Mouse (Mus musculus): ENCODE measurements at regions not wholly inside any gene's neighbourhood (a gene's known extent, or its start where the extent isn't known, plus 50 kb on each side); places are given as distances from the start of the nearest gene placed in this dataset.
A peak's percentile ranks its signal among the peaks of the same experiment; 100 is the strongest.

- DNase-seq (ENCODE audit: low read depth, low spot score): no peak
Measured at GRCm38 (mm10) chr9:88069834-88070233, 257.2 kb upstream of the Nt5e start.

GRCm38 (mm10) chr9:88073165-88073564 is 253.8 kb upstream of the Nt5e start:
- DNase-seq (ENCODE audit: low read depth, low spot score): peak; percentile 5

- DNase-seq (ENCODE audit: low read depth, low spot score): no peak
Measured at GRCm38 (mm10) chr9:88073579-88073978, 253.4 kb upstream of the Nt5e start.

GRCm38 (mm10) chr9:88082931-88083479 is 244.0 kb upstream of the Nt5e start:
- no peak for DNase-seq (ENCODE audit: low read depth, low spot score)

GRCm38 (mm10) chr9:88085181-88085816 is 241.7 kb upstream of the Nt5e start:
- DNase-seq (ENCODE audit: low read depth, low spot score): no peak

GRCm38 (mm10) chr9:88085866-88086265 is 241.1 kb upstream of the Nt5e start:
- no peak for DNase-seq (ENCODE audit: low read depth, low spot score)

GRCm38 (mm10) chr9:88091781-88092527 is 235.0 kb upstream of the Nt5e start:
- DNase-seq (ENCODE audit: low read depth, low spot score): no peak

- no peak for DNase-seq (ENCODE audit: low read depth, low spot score)
Measured at GRCm38 (mm10) chr9:88092561-88092960, 234.4 kb upstream of the Nt5e start.

GRCm38 (mm10) chr9:88113094-88113493 is 213.9 kb upstream of the Nt5e start:
- no peak for DNase-seq (ENCODE audit: low read depth, low spot score)

GRCm38 (mm10) chr9:88120536-88120935 is 206.5 kb upstream of the Nt5e start:
- no peak for DNase-seq (ENCODE audit: low read depth, low spot score)

GRCm38 (mm10) chr9:88120963-88121570 is 205.9 kb upstream of the Nt5e start:
- DNase-seq (ENCODE audit: low read depth, low spot score): no peak

- no peak for DNase-seq (ENCODE audit: low read depth, low spot score)
Measured at GRCm38 (mm10) chr9:88124322-88125005, 202.5 kb upstream of the Nt5e start.

GRCm38 (mm10) chr9:88163025-88163780 is 163.8 kb upstream of the Nt5e start:
- DNase-seq (ENCODE audit: low read depth, low spot score): no peak

- DNase-seq (ENCODE audit: low read depth, low spot score): no peak
Measured at GRCm38 (mm10) chr9:88177575-88178254, 149.3 kb upstream of the Nt5e start.

GRCm38 (mm10) chr9:88181189-88181994 is 145.6 kb upstream of the Nt5e start:
- DNase-seq (ENCODE audit: low read depth, low spot score): no peak

GRCm38 (mm10) chr9:88207378-88207777 is 119.6 kb upstream of the Nt5e start:
- DNase-seq (ENCODE audit: low read depth, low spot score): no peak

GRCm38 (mm10) chr9:88208022-88208421 is 119.0 kb upstream of the Nt5e start:
- no peak for DNase-seq (ENCODE audit: low read depth, low spot score)

GRCm38 (mm10) chr9:88214758-88215157 is 112.2 kb upstream of the Nt5e start:
- DNase-seq (ENCODE audit: low read depth, low spot score): no peak

- DNase-seq (ENCODE audit: low read depth, low spot score): no peak
Measured at GRCm38 (mm10) chr9:88220360-88220759, 106.6 kb upstream of the Nt5e start.

- no peak for DNase-seq (ENCODE audit: low read depth, low spot score)
Measured at GRCm38 (mm10) chr9:88221276-88221675, 105.7 kb upstream of the Nt5e start.

Data from CD4-positive, CD25-positive, alpha-beta regulatory T cell, adult 2 months (primary cell).